Mouse (Mus musculus) right cerebral cortex, postnatal 25 days (tissue): Measurements from ENCODE around the gene Mafb.

Source experiments
- DNase-seq: peaks from one replicate; pipeline ENCODE4 v3.0.0; 2022

The Mafb gene

DNA sequence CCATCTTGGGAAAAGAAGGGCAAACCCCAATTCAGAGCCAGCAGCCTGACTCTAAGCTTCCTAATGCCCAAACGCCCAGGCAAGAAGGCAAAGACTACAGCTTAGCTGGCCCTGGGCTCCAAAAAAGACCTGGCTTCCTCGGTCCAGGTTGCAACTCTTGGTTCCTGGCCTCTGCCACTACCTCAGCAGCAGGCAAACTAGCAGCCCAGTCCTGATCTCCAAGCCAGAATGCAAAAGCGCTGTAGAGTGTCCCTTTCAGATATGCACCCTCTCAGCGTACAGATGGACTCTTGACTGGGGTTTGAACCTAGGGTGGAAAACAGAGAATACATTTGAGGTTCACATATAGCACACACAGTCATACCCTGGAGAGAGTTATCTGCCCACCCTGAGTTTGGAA is 3.7 kb downstream of the Mafb start:
- no peak for DNase-seq

DNA sequence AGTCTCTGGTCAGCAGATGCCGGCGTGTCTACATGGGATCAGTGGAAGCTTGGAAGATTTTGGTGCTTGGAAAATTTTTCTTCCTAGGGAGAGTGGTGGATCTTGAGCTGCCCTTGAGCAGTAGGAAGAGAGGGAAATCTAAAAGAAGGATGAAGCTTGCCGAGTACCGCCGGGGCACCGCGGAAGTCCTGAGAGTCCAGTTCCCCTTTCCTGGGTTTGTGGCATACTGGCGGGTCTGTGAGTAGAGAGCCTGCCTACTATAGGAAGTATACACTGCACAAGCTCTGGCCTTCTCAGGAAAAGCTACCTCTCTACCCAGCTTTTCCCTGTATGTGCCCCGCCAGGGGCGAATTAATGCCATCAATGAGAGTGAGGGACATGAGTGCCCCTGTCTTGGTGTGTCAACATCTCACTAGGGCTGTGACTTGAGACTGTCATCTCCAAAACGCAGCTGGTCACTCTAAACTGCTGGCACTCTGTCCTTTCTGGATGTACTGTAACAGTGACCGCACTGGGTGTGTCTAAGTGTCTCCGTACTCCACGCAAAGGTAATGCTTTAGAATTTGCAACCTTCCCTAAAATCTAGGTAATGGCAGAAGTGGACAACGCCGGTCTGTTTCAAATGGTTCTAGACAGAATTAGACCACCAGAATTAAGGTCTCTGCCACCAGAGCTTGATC is 5.3 kb downstream of the Mafb start:
- no peak for DNase-seq

DNA sequence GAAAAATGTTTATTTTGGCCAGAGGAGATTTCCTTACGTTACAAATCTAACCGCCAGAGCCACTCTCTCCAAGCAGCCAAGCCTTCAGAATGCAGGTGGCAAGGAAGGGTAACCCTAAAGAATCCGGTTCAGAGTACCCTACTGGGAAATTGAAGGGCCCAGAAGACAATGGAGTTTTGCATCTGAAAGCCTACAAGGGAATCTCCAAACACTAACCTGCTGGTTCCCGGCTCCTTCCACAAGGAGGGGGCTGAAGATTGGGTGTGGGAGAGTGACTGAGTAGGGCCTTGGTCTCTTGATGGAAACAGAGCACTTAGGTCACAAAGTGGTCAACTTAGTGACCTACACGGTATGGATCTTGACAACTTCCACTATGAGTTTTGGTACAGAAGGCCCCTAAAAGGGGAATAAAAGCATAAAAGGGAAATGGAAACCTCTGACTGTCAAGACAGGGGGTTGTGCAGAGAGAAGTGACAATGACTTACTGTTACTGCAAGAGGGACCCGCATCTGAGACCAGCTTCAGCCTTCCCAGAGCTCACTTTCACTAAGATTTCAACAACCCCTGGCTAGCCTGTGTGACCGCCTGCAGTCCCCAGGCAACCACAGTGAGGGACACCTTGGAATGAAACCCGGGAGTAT is 6.5 kb downstream of the Mafb start:
- no peak for DNase-seq

DNA sequence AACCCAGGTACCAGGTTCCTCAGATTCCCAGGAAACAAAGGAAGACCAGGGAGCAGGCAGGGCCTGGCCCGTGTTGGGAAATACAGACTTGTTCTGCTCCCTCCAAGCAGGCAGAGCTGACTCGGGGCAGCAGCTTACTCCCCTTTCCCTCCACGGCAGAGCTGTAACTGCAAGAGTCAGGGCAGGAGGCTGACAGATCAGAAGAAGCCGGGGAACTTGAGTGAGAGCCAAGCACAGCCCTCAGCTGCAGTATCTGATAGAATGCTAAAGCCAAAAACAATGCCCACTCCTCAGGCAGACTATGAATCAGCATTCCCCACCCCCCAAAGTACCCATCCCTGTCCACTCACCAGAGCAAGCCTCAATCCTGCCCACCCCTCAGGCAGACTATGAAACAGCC is 8.0 kb downstream of the Mafb start:
- no peak for DNase-seq

DNA sequence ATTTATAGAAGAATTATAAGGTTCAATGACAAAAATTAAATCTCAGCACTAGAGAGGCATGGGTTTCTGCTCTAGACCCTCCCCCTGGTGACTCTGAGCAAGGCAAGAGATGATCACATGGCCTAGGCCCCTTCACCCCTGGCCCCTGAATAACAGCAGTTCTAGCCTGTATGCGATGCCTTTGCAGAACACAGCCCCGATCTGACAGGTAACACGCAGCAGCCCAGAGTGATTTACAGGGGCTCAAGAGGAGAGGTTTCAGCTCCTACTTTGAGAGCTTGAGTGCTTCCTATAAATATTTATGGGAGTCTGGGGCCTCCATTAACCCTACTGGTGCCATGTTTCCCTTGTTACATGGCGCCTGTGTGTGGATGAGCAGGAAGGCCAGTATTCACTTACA is 9.4 kb downstream of the Mafb start:
- no peak for DNase-seq

DNA sequence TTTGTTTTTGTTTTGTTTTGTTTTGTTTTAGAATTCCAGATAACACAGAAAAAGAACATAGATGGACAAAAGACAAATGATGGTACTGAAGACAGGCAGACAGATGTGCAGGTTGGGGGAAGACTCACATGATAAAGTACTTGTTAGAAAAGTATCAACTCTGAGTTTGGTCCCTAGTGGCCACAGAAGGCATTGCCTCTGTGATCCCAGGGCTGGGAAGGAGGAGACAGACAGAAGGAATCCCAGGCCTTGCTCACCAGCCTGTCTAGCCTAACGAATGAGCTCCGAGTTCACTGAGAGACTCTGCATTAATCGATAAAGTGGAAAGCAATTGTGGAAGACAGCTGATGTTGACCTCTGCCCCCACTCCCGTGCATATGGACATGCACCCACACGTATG is 10.7 kb downstream of the Mafb start:
- DNase-seq = no peak

DNA sequence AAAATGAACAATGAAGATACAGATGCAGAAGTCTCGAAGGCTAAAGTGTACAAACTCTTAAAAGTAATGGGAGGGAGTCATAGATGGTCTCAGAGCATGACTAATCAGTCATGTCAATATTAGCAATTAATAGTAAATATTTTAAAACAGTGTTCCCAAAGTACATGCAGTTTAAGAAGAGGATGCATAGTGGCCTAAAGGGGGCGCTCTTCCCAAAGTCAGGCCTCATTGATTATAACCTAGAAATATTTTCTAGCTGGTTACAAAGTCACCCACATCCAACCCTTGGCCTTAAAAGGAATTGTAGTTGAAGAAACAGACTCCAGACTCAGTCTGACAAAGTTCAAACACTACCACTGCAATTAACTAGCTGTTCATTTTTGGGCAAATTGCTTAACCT is 12.5 kb downstream of the Mafb start:
- DNase-seq = no peak

DNA sequence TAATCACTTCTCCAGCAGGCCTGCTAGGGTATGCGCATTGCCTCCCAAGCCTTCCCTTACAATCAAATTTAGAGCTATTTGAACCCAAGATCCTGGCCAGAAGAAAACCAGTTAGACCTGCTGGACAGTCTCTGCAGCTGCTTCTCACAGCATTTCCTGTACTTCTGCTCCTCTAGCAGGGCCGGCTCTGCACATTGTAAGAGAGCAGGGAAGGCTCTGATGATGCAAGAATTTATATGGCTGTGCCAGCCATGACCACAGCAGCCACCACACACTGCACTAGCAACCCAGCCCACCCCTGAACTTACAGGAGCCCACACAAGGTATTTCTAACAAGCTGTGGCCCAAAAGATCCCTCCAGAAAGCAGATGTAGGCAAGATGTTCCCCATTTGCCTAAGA is 13.3 kb downstream of the Mafb start:
- no peak for DNase-seq

DNA sequence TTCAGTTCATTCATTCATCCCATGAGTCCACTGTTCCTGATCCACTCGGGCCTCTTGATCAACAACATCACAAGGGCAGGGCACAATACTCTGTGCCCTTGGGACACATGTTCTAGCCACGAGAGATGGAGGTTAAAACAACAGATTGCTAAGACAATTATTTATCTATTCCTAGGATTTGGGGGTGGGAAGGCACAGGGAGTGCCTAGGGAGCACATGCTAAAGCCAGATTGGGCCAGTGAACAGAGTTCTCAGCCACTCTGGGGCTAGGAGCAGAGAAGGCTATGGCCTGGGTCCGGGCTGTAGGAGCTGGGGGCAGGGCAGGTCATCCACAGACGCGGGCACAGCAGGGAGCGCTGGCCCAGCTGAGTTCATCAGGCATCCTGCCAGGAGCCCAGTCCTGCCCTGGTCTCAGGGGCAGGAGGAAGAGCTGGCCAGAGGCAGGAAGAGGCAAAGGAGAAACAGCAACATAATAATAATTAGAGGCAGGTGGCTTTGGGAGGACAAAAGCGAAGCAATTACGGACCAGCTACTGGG is 15.8 kb downstream of the Mafb start:
- DNase-seq = no peak

DNA sequence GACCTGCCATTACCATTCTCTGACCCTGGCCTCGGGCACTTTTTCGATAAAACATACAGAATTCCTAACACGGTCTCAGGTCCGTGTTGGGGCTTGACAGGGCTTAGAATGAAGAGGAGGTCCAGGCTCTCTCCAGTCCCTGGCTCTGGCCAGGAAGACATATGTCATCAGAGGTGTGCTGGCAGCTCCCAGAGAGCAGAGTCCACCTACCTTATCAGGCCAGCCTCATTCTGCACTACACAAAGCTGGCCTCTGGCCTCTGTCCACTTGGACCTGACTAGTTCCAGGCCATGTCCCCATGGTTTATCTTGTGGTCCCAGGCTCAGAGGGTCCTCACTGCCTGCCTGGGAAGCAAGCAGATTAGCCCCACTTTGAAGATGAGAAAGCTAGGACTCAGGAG is 17.3 kb downstream of the Mafb start:
- no peak for DNase-seq

DNA sequence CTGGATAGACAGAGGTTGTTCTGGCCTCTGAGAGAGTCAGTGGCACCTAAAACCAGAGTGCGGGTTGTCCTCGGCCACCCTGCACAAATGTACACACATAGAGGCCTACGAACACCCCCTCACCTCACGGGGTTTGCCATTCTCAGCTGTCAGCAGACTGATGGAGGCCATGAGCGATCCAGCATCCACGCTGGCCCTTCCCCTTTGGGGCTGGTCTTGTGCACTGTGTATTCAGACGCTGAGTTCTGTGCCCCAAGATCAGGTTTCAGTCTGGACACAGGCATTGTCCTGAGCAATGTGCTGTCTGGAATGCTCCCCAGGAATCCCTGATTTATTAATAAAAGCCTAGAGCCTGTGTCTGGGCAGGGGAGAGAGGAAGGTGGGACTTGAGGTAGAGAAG is 18.1 kb downstream of the Mafb start:
- no peak for DNase-seq

DNA sequence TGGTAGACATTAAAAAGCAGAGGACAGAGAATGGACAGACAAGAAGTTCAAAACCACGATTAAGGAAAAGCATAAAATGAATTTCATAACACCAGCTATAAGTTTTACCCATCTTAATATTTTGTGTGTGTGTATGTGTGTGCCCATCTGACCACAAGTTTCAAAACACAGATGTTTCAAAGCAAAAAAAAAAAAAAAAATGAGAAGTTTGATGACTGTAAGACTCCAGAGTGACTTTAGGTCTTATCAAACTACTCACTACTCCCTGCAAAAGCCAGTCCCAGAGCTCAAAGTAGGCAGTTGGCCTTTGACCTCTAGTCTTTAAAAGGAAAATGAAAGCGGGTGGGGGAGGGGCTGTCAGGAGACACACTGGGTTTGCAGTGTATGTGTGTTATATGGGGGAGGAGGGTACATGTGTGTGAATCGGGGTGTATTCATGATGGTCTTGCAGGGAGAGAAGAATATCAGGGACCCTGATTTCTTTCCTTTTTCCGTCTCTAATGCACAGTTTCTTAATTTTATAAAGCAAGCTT is 18.7 kb downstream of the Mafb start:
- DNase-seq = no peak

DNA sequence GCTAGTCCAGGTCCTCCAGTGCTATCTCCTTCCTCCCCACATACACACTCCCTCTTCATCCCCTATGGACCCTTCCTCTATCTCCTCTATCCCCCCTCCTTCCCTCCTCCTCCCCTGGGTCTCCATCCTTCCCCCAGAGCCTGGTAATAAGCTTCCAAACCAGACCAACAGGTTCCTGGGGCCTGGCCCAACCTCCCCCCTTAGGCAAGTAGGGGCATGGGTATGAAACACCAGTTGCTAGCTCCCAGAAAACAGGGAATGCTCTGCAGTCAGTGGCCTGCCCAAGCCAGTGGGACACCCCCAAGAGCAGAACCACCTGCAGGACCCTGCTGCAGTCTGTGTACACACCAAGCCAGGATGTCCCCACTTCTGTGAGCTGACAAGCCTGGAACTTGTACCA is 21.2 kb downstream of the Mafb start:
- DNase-seq = no peak

DNA sequence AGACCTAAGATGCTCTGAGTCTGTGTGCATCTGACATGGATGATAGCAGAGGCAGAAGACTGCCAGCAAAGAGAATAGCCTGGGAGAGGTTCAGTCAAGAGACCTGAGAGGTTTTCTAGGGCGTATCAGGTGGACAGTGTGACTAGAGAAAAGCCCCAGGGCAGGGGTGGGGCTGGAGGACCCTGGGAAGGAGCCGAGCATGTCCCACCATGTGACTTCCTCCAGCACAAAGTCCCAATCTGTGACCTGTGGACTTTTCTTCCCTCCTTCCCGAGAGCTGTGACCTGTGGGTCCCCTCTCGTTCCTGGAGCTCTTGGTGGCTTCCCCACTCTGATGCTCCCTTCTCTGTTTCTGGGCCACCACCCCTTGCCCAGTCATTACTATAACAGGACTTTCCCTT is 26.7 kb downstream of the Mafb start:
- no peak for DNase-seq

DNA sequence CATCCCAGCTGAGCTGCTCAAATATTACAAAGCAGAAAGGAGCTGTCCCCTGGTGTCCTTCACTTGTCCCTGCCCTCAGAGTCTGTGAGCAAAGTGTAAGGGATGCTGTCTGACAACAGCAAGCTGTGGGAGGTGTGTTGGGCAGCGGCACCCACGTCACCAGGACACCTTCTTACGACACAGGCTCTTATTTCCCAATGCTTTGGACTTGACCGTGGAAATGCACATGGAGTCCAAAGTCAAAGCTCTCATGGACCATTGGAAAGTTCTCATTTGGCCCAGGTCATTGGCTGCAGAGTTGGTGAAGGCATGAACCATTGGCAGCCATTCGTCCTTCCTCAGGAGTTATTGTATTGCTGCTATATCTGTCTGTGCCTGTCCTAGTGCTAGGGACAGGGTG is 27.3 kb downstream of the Mafb start:
- no peak for DNase-seq

DNA sequence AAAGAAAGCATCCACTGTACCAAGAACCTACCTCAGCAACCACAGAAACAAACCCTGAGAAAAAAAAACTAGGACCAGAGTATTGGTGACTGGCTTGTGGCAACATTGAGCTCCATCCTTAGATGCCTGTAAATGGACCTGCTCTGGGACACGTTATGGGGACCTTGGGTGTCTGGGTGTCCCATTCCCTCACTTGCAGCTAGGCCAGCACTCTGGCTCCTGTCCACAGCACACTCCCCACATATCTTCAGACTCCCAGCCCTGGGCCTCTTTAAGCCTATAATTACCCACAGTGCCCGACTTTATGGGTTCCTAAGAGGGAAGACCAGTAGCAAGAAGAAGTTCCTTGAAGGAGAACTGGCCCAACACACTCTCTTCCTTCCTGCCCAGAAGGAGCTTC is 30.8 kb downstream of the Mafb start:
- no peak for DNase-seq

DNA sequence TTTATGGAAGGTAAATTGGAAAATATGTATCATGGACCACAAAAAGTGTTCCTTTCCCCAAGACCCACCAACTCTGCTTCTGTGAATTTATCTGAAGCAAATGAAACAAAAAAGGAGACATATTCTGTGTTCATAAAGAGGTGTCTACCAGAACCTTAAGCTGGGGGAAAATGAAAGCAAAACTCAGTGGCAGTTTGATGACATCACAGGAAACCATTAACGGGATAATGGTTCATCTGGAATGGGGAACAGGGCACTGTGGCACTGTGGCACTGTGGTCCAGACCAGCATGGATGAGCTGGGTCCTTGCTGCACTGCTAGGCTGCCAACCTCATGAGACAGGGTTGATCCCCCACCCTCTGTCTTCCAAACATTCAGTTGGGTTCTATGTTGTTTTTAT is 31.8 kb downstream of the Mafb start:
- DNase-seq = no peak

DNA sequence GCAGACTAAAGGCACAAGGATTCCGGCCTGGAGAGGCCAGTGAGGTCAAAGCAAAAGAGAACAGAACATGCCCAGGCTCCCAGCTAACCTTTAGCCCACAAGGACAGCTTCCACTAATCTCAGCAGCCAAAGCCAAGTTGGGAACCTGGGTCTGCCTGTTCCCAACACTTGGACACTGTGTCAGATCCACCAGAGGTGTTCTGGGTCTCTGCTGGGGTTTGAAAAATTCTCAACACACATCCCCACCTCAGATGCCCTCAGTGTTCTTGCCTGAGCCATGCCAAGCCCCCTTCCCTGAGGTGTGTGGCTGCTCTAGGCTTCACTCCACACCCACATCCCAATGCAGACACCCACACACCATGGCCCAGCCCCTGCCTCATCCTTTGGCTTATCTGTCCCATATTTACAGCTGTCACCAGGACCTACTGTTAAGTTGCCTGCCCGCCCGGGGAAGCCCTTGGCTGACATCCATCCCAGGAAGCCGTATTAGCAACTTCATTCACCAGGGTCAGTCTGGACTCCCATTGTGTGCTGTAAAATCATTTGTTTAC is 32.7 kb downstream of the Mafb start, which contains the start of gene Gm826:
Gene Gm826 (minus strand): TSS at position 52 of the 551 bp plus-strand sequence.
- no peak for DNase-seq

DNA sequence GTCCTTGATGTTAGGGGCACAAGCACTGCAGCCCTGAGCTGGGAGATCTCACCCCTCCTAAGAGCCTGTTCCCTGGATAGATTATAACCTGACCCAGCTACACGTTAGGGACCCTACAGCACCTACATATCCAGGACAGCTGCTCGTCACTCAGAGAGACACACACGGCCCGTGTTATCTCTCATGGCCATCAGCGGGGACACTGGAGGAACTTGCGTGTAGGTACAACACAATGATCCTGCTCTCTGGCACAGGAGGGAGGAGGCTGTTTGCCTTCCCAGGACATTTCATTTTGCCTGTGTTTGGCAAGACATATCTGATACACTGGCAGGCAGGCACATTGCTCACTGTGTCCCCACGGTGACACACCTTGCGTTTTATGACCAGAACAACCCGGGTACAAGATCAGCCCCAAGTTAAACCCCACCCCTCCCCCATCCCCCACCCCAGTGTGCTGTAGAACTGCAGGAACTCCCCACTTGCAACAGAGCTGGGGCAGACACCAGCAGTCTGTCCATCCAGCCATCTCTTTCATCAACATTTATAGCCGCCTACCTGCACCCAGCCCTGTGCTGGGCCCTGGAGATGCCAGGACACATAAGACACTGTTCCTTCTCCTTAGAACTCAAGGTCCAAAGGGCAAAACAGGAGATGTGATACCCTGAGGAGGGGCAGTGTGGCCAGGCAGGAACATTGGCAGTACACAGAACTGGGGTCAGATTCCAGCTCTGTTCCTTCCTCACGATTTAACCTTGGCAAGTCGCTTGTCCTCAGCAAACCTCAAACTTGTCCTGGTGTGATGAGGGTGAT is 34.1 kb downstream of the Mafb start:
- DNase-seq = no peak

DNA sequence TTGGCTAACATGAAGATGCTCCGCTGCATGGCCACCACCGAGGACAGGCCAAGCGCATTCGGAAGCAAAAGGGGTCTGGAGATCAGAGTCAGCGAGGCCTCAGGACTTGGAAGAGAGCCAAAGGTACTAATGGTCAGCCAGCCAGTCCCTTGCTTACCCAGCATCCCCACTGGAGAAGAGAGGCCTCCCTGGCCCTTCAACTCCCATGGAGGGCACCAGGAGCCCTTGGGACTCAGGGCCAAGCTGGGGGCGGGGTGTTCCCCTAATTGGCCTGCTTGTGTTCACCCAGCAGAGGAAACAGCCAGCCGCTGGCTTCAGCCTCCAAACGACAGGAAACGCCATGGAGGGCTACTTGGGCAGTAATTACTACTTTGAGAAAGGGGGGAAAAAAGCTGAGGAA is 38.0 kb downstream of the Mafb start:
- no peak for DNase-seq

DNA sequence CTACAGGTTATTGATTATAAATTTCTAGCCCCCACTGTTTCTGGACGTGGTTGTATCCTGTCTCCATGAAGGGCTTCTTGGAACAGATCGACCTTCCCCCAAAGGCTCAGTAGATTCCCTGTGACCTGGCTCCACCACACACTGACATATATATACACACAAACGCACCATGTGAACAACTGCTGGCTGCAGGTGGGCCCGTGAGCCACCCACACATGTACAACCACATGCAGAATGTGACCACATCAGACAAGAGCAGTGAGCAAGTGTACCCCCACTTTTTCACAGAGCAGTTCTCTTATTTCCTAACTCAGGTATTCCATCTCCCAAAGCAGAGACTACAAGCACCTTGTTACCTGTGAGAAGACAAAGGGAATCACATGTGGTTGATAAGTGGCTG is 39.1 kb downstream of the Mafb start:
- no peak for DNase-seq

DNA sequence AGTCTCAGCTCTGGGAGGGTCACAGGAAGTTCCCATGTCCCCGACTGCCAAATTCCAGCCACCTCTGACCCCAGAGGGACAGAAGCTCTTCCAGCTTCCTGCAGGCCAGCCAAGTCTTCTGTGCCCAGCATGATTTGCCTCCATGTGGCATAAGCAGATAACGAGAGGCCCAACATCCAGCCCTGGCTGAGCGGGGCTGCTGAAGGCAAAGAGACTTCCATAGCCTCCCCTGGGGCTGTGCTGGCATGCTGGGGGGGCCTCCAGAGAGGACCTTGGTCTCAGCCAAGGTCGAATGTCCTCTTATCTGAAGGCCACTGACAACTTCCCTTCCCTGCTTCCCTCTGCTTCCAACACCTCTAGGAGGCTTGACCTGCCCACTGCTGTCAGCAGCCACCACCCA is 39.7 kb downstream of the Mafb start:
- no peak for DNase-seq

DNA sequence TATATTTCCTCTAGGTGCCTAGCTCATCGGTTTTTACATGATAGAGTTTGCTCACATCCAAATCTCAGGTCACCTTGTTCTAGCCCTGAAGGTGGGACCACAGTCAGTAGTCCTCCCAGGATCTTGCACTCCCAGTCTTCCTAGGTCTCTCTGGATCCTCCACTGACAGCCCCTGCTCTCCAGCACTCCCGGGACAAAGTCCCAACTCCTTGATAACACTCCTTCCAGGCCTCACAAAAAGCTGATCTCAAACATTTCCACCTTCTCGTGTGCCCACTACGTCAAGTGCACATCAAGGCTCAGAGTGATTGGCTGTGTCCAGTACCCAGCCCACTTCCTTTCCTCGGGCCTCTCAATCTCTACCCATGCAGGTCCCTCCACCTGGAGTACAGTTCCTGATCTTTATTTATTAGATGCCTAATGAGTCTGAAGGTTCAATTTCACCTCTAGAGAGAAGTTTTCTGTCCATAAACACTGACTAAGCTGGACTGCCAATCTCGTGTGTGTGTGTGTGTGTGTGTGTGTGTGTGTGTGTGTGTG is 41.7 kb downstream of the Mafb start:
- no peak for DNase-seq
